Mouse (Mus musculus): ENCODE data around the gene Spocd1.

The Spocd1 gene

GRCm38 (mm10) chr4:130001710-130002109 lies 72.7 kb downstream of the Spocd1 start:
- in situ Hi-C loops (cut with MseI, MboI): no loop called here

- in situ Hi-C loops (cut with MseI, MboI): no loop called here
These were observed 73.1 kb downstream of the Spocd1 start for GRCm38 (mm10) chr4:130002157-130002556.

GRCm38 (mm10) chr4:130005593-130005992 lies 76.5 kb downstream of the Spocd1 start:
- in situ Hi-C loops (cut with MseI, MboI): no loop called here

GRCm38 (mm10) chr4:130006533-130006932 lies 77.5 kb downstream of the Spocd1 start:
- in situ Hi-C loops (cut with MseI, MboI): no loop called here
